Mouse (Mus musculus) olfactory bulb, adult 2 months (tissue): ENCODE results near the gene Ccdc89.

Experiments used
- CTCF ChIP-seq: fragments of 200-500 bp; IDR thresholded peaks from 2 replicates; pipeline ENCODE4 v1.5.1; 2012; ENCODE audit warnings: low read depth, mild to moderate bottlenecking, low read length, moderate library complexity; ENCODE audit not compliant: insufficient read depth
- POLR2A ChIP-seq: fragments of 200-500 bp; IDR thresholded peaks from 2 replicates; pipeline ENCODE4 v1.6.1; 2012; ENCODE audit warnings: mild to moderate bottlenecking, low read depth, low read length, moderate library complexity; ENCODE audit not compliant: insufficient read depth

GRCm38 (mm10) chr7:90460930-90461329 is 34.6 kb downstream of the Ccdc89 start:
- TF ChIP-seq POLR2A (no peak), CTCF (no peak)
